Mouse (Mus musculus): ENCODE data around the gene Glb1l. TPM values are rescaled to one million over a fixed set of nuclear protein-coding genes. Genes with fewer than 3 reads are reported as not detected.

Gene Glb1l
- polyA plus RNA-seq, 1 experiment from 2014 or later = 19.5 TPM

- no peaks in the 10 kb centered on the region for H3K9me3 ChIP-seq (ENCODE audit: control insufficient read depth, low read length)
- H3K4me3 ChIP-seq (ENCODE audit: low read depth, low read length) = no peak overlapping the region
- no peak overlapping the region for H3K9ac ChIP-seq (ENCODE audit: low read depth, low read length)
- no peaks in the 10 kb centered on the region for H3K4me1 ChIP-seq (replicated peaks; ENCODE audit: control insufficient read depth, insufficient read depth, low read length)
- no peak overlapping the region for H3K4me2 ChIP-seq (replicated peaks; ENCODE audit: low read depth, low read length)
- WGBS = 66% methylated on average over 2 of the region's 2 CpGs
- ATAC-seq (ENCODE audit: low FRiP score) (no peak), DNase-seq (ENCODE audit: low spot score) (no peak)
- no peaks in the 10 kb centered on the region for H3K36me3 ChIP-seq (ENCODE audit: control insufficient read depth, insufficient read depth, low read length)
- no peak overlapping the region for H3K27ac ChIP-seq (ENCODE audit: low read depth, low read length)
- H3K27me3 ChIP-seq (ENCODE audit: control insufficient read depth, insufficient read depth, low read length) = no peaks in the 10 kb centered on the region; the same call in 1 of the 2 replicates
These were observed 15.5 kb upstream of the Glb1l start for GRCm38 (mm10) chr1:75226138-75226537.

DNA sequence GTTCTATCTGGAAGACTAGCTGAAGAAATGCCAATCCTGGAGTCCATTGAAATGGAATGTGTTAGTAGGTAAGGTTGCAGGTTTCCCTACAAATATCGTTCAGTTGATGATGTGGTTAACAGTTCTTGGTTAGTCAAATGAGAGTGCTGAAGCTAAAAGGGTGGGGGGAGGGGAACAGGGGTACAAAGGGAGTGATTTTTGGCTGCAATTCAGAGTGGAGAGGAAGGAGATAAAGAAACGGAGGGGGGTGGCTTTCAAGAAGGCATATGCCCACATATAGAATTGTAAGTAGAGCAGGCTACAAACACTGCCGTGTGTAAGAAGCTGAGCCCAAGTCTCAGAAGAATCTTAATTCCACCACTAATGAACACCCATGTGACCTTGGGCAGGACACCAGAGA is 14.9 kb upstream of the Glb1l start:
- Histone ChIP-seq H3K9me3 (ENCODE audit: control insufficient read depth, low read length) (no peaks in the 10 kb centered on the region), H3K27me3 (ENCODE audit: control insufficient read depth, insufficient read depth, low read length) (peaks cover 6% of the 10 kb centered on the region), H3K27ac (ENCODE audit: low read depth, low read length) (no peak overlapping the region), H3K4me2 (replicated peaks; ENCODE audit: low read depth, low read length) (no peak overlapping the region), H3K9ac (ENCODE audit: low read depth, low read length) (no peak overlapping the region), H3K4me3 (ENCODE audit: low read depth, low read length) (no peak overlapping the region), H3K4me1 (replicated peaks; ENCODE audit: control insufficient read depth, insufficient read depth, low read length) (no peaks in the 10 kb centered on the region), H3K36me3 (ENCODE audit: control insufficient read depth, insufficient read depth, low read length) (no peaks in the 10 kb centered on the region)
- ATAC-seq (ENCODE audit: low FRiP score) = no peak
- DNase-seq (ENCODE audit: low spot score) = no peak
- 76% methylated on average over 3 of the region's 3 CpGs for WGBS

DNA sequence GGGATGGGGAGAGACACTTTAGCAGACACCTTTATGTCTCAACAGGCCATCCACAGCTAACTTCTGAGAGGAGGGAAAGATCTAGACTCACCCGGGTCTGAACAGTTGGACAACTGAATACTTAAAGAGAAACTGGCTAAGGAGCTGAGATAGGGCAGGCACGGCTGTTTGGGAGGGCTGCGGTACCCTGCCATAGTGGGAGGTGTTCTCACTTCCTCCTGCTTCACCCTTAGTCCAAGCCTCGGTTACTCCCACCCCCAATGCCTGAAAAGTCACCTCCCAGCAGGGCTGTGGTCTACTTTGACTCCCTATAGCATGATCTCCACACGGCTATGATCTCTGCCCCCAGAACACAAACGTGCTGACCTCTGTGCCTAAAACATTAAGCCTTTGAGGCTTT is 12.9 kb upstream of the Glb1l start:
- Histone ChIP-seq H3K4me2 (replicated peaks; ENCODE audit: low read depth, low read length) (no peak overlapping the region), H3K27ac (ENCODE audit: low read depth, low read length) (no peak overlapping the region), H3K4me3 (ENCODE audit: low read depth, low read length) (no peak overlapping the region), H3K9ac (ENCODE audit: low read depth, low read length) (no peak overlapping the region), H3K27me3 (ENCODE audit: control insufficient read depth, insufficient read depth, low read length) (peaks cover 24% of the 10 kb centered on the region), H3K9me3 (ENCODE audit: control insufficient read depth, low read length) (no peaks in the 10 kb centered on the region), H3K4me1 (replicated peaks; ENCODE audit: control insufficient read depth, insufficient read depth, low read length) (peaks cover 3% of the 10 kb centered on the region), H3K36me3 (ENCODE audit: control insufficient read depth, insufficient read depth, low read length) (no peaks in the 10 kb centered on the region)
- DNase-seq (ENCODE audit: low spot score) (no peak), ATAC-seq (ENCODE audit: low FRiP score) (no peak)
- WGBS = 76% methylated on average over 6 of the region's 6 CpGs

DNA sequence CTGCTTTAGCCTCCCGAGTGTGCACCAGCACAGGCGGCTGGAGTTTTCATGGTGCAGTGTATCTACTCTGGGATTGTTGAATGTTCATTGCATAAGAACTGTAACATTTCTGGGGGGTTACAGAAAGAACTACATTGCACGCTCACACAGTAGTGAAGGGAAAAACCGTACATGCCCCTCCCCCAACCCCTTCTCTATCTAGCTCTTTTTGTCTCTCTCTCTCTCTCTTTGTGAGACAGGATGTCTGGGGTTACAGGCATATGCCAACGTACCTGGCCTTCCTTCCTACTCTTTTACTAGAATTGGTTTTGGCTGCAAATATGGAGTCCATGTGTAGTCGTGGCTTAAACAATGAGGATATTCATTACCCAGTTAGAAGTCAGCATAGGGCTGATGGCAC is 12.3 kb upstream of the Glb1l start:
- DNase-seq (ENCODE audit: low spot score) = no peak
- Histone ChIP-seq H3K9me3 (ENCODE audit: control insufficient read depth, low read length) (no peaks in the 10 kb centered on the region), H3K9ac (ENCODE audit: low read depth, low read length) (no peak overlapping the region), H3K27ac (ENCODE audit: low read depth, low read length) (no peak overlapping the region), H3K4me1 (replicated peaks; ENCODE audit: control insufficient read depth, insufficient read depth, low read length) (peaks cover 5% of the 10 kb centered on the region), H3K27me3 (ENCODE audit: control insufficient read depth, insufficient read depth, low read length) (peaks cover 30% of the 10 kb centered on the region), H3K36me3 (ENCODE audit: control insufficient read depth, insufficient read depth, low read length) (no peaks in the 10 kb centered on the region), H3K4me2 (replicated peaks; ENCODE audit: low read depth, low read length) (no peak overlapping the region), H3K4me3 (ENCODE audit: low read depth, low read length) (no peak overlapping the region)
- WGBS = 84% methylated on average over 6 of the region's 6 CpGs
- ATAC-seq (ENCODE audit: low FRiP score) = no peak

DNA sequence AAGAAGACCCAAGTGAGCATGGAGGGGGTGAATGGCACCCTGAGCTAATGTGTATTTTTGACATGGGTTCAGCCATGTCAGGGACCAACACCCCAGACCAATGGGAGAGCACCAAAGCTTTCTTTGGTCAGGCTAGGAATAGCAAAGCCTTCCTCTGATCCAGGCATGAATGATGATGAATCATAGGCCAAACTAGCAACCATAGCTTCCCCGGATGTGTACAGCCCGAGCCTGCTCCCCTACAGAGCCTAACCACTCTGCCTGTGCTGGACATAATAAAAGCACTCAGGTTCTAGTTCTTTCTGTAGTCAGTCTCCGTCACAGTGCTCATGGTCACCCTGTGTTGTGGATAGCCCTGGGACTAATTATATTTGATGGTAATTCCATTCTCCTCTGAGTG is 10.9 kb upstream of the Glb1l start:
- DNase-seq (ENCODE audit: low spot score) (no peak), ATAC-seq (ENCODE audit: low FRiP score) (no peak)
- no peak overlapping the region for H3K4me3 ChIP-seq (ENCODE audit: low read depth, low read length)
- peaks cover 5% of the 10 kb centered on the region for H3K4me1 ChIP-seq (replicated peaks; ENCODE audit: control insufficient read depth, insufficient read depth, low read length)
- H3K27ac ChIP-seq (ENCODE audit: low read depth, low read length) = no peak overlapping the region
- no peaks in the 10 kb centered on the region for H3K36me3 ChIP-seq (ENCODE audit: control insufficient read depth, insufficient read depth, low read length)
- H3K27me3 ChIP-seq (ENCODE audit: control insufficient read depth, insufficient read depth, low read length) = peaks cover 43% of the 10 kb centered on the region
- 77% methylated on average over 3 of the region's 3 CpGs for WGBS
- no peak overlapping the region for H3K4me2 ChIP-seq (replicated peaks; ENCODE audit: low read depth, low read length)
- H3K9me3 ChIP-seq (ENCODE audit: control insufficient read depth, low read length) = no peaks in the 10 kb centered on the region
- no peak overlapping the region for H3K9ac ChIP-seq (ENCODE audit: low read depth, low read length)

GRCm38 (mm10) chr1:75219531-75219930 is 8.9 kb upstream of the Glb1l start, which contains the start of gene Tuba4a:
Gene Tuba4a, minus strand, starts transcription at chr1:75219865.
- WGBS = 0% methylated on average over 34 of the region's 34 CpGs
- Histone ChIP-seq H3K9me3 (ENCODE audit: control insufficient read depth, low read length) (no peaks in the 10 kb centered on the region), H3K4me2 (replicated peaks; ENCODE audit: low read depth, low read length) (peak within 1 kb of the TSS; percentile 92), H3K4me1 (replicated peaks; ENCODE audit: control insufficient read depth, insufficient read depth, low read length) (peaks cover 5% of the 10 kb centered on the region), H3K9ac (ENCODE audit: low read depth, low read length) (peak within 1 kb of the TSS; percentile 42; the same call in 1 of the 2 replicates), H3K4me3 (ENCODE audit: low read depth, low read length) (peak within 1 kb of the TSS; percentile 46), H3K27me3 (ENCODE audit: control insufficient read depth, insufficient read depth, low read length) (peaks cover 46% of the 10 kb centered on the region), H3K36me3 (ENCODE audit: control insufficient read depth, insufficient read depth, low read length) (0 out of 2 replicates have a peak, but pooled peaks cover 2% of the 10 kb centered on the region), H3K27ac (ENCODE audit: low read depth, low read length) (no peak within 1 kb of the TSS)
- ATAC-seq (ENCODE audit: low FRiP score) = peak; percentile 61
- DNase-seq (ENCODE audit: low spot score) = peak; percentile 61

- peak overlapping the region; percentile 42; the same call in 1 of the 2 replicates for H3K9ac ChIP-seq (ENCODE audit: low read depth, low read length)
- H3K4me3 ChIP-seq (ENCODE audit: low read depth, low read length) = peak overlapping the region; percentile 46
- no peak overlapping the region for H3K27ac ChIP-seq (ENCODE audit: low read depth, low read length)
- H3K4me2 ChIP-seq (replicated peaks; ENCODE audit: low read depth, low read length) = peak overlapping the region; percentile 92
- ATAC-seq (ENCODE audit: low FRiP score) (peak; percentile 79), DNase-seq (ENCODE audit: low spot score) (peak; percentile 79)
- no peaks in the 10 kb centered on the region for H3K9me3 ChIP-seq (ENCODE audit: control insufficient read depth, low read length)
- 0 out of 2 replicates have a peak, but pooled peaks cover 2% of the 10 kb centered on the region for H3K36me3 ChIP-seq (ENCODE audit: control insufficient read depth, insufficient read depth, low read length)
- peaks cover 5% of the 10 kb centered on the region for H3K4me1 ChIP-seq (replicated peaks; ENCODE audit: control insufficient read depth, insufficient read depth, low read length)
- peaks cover 46% of the 10 kb centered on the region for H3K27me3 ChIP-seq (ENCODE audit: control insufficient read depth, insufficient read depth, low read length)
- under 1% methylated on average over 24 of the region's 24 CpGs for WGBS
These were observed 8.5 kb upstream of the Glb1l start for GRCm38 (mm10) chr1:75219078-75219477.

- peak overlapping the region; percentile 46 for H3K4me3 ChIP-seq (ENCODE audit: low read depth, low read length)
- H3K4me1 ChIP-seq (replicated peaks; ENCODE audit: control insufficient read depth, insufficient read depth, low read length) = peaks cover 5% of the 10 kb centered on the region
- WGBS = under 1% methylated on average over 38 of the region's 38 CpGs
- DNase-seq (ENCODE audit: low spot score) (peak; percentile 39), ATAC-seq (ENCODE audit: low FRiP score) (peak; percentile 52; the same call in 1 of the 2 replicates)
- no peak overlapping the region for H3K27ac ChIP-seq (ENCODE audit: low read depth, low read length)
- H3K36me3 ChIP-seq (ENCODE audit: control insufficient read depth, insufficient read depth, low read length) = 0 out of 2 replicates have a peak, but pooled peaks cover 2% of the 10 kb centered on the region
- peaks cover 46% of the 10 kb centered on the region for H3K27me3 ChIP-seq (ENCODE audit: control insufficient read depth, insufficient read depth, low read length)
- no peak overlapping the region for H3K9ac ChIP-seq (ENCODE audit: low read depth, low read length)
- no peaks in the 10 kb centered on the region for H3K9me3 ChIP-seq (ENCODE audit: control insufficient read depth, low read length)
- H3K4me2 ChIP-seq (replicated peaks; ENCODE audit: low read depth, low read length) = peak overlapping the region; percentile 92
These were observed 7.8 kb upstream of the Glb1l start for GRCm38 (mm10) chr1:75218227-75219001.

DNA sequence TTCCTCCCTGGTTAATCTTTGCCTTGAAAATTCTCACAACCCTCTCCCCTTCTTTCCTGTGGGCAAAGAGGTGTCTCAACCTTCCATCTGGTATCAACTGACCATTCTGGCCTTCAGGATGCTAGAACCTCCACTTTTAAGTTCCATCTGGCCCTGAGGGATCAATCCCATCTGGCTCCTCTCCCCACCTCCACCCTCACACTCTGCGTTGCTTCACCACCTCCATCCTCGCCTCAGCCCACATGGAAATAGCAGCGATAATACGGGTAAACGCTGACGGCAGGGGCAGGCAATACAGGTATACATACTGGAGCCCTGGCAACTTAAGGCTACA is 7.2 kb upstream of the Glb1l start:
- Histone ChIP-seq H3K4me3 (ENCODE audit: low read depth, low read length) (no peak overlapping the region), H3K9me3 (ENCODE audit: control insufficient read depth, low read length) (no peaks in the 10 kb centered on the region), H3K4me2 (replicated peaks; ENCODE audit: low read depth, low read length) (no peak overlapping the region; the same call in 1 of the 2 replicates), H3K4me1 (replicated peaks; ENCODE audit: control insufficient read depth, insufficient read depth, low read length) (peaks cover 5% of the 10 kb centered on the region), H3K36me3 (ENCODE audit: control insufficient read depth, insufficient read depth, low read length) (0 out of 2 replicates have a peak, but pooled peaks cover 2% of the 10 kb centered on the region), H3K27ac (ENCODE audit: low read depth, low read length) (no peak overlapping the region), H3K9ac (ENCODE audit: low read depth, low read length) (no peak overlapping the region), H3K27me3 (ENCODE audit: control insufficient read depth, insufficient read depth, low read length) (peaks cover 46% of the 10 kb centered on the region)
- no peak for ATAC-seq (ENCODE audit: low FRiP score)
- WGBS = 6% methylated on average over 6 of the region's 6 CpGs
- peak; percentile 10 for DNase-seq (ENCODE audit: low spot score)

Data from hindbrain, embryonic 11.5 days (tissue).